Mouse (Mus musculus): ENCODE measurements around the gene Tnp2. TPM values are rescaled to one million over a fixed set of nuclear protein-coding genes. Genes with fewer than 3 reads are reported as not detected.

Gene Tnp2
- polyA plus RNA-seq, 1 experiment from 2014 or later = not detected

DNA sequence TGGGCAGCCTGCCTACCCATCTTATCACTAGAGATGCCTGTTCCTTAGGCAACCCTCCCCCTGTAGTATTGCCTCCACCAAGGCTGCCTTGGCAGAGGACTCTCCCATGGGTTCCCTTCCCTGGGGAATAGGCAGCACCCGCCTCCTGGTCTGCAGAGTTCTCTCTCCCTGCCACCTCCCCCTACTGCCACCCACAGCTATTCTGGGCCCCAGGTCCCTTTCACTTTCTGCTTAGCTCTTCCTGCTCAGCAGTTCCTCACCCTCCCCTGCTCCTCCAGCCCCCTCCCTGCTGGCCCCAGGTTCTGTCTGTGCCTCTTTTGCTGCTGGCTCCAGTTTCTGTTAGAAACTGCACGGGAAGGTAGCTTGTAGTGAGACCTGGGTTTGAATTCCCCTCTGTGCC, 18.8 kb downstream of the Tnp2 start:
- Histone ChIP-seq H3K4me1 (ENCODE audit: control insufficient read depth, insufficient read depth, low read length) (no peaks in the 10 kb centered on the region), H3K4me3 (ENCODE audit: low read depth, low read length) (no peak overlapping the region), H3K9me3 (ENCODE audit: control insufficient read depth, low read length) (no peaks in the 10 kb centered on the region), H3K4me2 (ENCODE audit: low read depth, severe bottlenecking) (no peak overlapping the region), H3K27ac (replicated peaks; ENCODE audit: low read depth, low read length) (no peak overlapping the region), H3K9ac (ENCODE audit: low read length) (no peak overlapping the region), H3K27me3 (ENCODE audit: control insufficient read depth, insufficient read depth, low read length) (no peaks in the 10 kb centered on the region), H3K36me3 (ENCODE audit: control insufficient read depth, insufficient read depth, low read length) (no peaks in the 10 kb centered on the region)
- ATAC-seq (ENCODE audit: insufficient number of reproducible peaks, low FRiP score, low TSS enrichment, low read depth) = no peak
- no peak for DNase-seq (ENCODE audit: low spot score)
- 42% methylated on average over 2 of the region's 2 CpGs for WGBS

DNA sequence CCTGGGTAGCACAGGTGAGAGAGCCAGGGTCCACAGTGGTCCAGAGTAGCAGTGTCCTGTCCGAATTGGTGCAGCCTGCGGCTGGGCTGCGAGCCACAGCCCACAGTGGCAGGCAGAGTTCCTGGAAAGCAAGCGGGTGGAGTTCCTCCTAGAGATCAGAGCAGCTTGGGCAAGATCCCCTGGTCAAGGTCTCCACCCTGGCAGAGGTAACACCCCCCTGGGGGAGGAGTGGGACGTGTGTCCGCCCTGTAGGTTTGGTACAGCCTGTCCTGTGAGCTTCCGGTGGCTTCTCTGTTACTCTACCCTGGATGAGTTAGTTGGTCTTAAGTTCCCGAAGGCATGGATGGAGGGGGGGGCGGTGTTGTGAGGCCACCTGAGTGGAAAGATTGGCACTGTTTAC, 19.6 kb downstream of the Tnp2 start:
- no peaks in the 10 kb centered on the region for H3K9me3 ChIP-seq (ENCODE audit: control insufficient read depth, low read length)
- no peak for DNase-seq (ENCODE audit: low spot score)
- H3K4me2 ChIP-seq (ENCODE audit: low read depth, severe bottlenecking) = no peak overlapping the region
- H3K36me3 ChIP-seq (ENCODE audit: control insufficient read depth, insufficient read depth, low read length) = no peaks in the 10 kb centered on the region
- no peaks in the 10 kb centered on the region for H3K27me3 ChIP-seq (ENCODE audit: control insufficient read depth, insufficient read depth, low read length)
- 49% methylated on average over 9 of the region's 9 CpGs for WGBS
- H3K9ac ChIP-seq (ENCODE audit: low read length) = no peak overlapping the region
- H3K27ac ChIP-seq (replicated peaks; ENCODE audit: low read depth, low read length) = no peak overlapping the region
- no peak for ATAC-seq (ENCODE audit: insufficient number of reproducible peaks, low FRiP score, low TSS enrichment, low read depth)
- H3K4me1 ChIP-seq (ENCODE audit: control insufficient read depth, insufficient read depth, low read length) = no peaks in the 10 kb centered on the region
- H3K4me3 ChIP-seq (ENCODE audit: low read depth, low read length) = no peak overlapping the region

DNA sequence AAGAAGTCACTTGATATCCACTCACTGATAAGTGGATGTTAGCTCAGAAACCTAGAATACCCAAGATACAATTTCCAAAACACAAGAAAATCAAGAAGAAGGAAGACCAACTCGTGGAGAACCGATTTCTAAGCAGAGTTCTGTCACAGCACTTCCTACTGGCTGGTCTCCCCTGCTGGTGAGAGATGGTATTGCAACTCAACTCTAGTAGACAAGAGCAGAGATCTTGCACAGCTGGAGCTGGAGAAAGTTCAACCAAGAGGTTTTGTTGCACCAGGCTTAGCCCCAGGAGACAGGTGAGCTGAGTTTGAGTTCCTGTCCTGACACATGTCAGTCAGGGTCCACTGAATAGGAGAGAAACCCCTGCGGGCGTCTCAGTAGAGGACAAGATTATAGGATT, 21.3 kb downstream of the Tnp2 start:
- Histone ChIP-seq H3K4me3 (ENCODE audit: low read depth, low read length) (no peak overlapping the region), H3K4me1 (ENCODE audit: control insufficient read depth, insufficient read depth, low read length) (no peaks in the 10 kb centered on the region), H3K4me2 (ENCODE audit: low read depth, severe bottlenecking) (no peak overlapping the region), H3K9ac (ENCODE audit: low read length) (no peak overlapping the region), H3K9me3 (ENCODE audit: control insufficient read depth, low read length) (no peaks in the 10 kb centered on the region), H3K27me3 (ENCODE audit: control insufficient read depth, insufficient read depth, low read length) (no peaks in the 10 kb centered on the region), H3K36me3 (ENCODE audit: control insufficient read depth, insufficient read depth, low read length) (no peaks in the 10 kb centered on the region), H3K27ac (replicated peaks; ENCODE audit: low read depth, low read length) (no peak overlapping the region)
- 46% methylated on average over 4 of the region's 4 CpGs for WGBS
- ATAC-seq (ENCODE audit: insufficient number of reproducible peaks, low FRiP score, low TSS enrichment, low read depth) (no peak), DNase-seq (ENCODE audit: low spot score) (peak; percentile 82)

DNA sequence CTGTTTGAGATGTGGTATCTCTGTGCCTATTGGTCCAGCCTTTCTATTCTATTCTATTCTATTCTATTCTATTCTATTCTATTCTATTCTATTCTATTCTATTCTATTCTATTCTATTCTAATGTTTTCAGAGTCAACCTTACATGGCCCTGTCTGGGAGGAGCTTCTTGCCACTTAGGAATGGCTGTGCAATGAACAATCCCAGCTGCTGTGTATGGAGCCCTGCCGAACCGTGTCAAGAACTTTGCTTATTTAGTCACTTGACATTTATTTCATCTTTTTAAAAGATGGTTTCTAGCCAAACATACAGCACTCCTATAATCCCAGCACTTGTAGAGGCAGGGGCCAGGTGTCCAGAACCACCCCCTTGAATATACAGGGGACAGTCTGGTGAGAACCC, 24.1 kb downstream of the Tnp2 start:
- 77% methylated on average over 2 of the region's 2 CpGs for WGBS
- H3K9me3 ChIP-seq (ENCODE audit: control insufficient read depth, low read length) = no peaks in the 10 kb centered on the region

DNA sequence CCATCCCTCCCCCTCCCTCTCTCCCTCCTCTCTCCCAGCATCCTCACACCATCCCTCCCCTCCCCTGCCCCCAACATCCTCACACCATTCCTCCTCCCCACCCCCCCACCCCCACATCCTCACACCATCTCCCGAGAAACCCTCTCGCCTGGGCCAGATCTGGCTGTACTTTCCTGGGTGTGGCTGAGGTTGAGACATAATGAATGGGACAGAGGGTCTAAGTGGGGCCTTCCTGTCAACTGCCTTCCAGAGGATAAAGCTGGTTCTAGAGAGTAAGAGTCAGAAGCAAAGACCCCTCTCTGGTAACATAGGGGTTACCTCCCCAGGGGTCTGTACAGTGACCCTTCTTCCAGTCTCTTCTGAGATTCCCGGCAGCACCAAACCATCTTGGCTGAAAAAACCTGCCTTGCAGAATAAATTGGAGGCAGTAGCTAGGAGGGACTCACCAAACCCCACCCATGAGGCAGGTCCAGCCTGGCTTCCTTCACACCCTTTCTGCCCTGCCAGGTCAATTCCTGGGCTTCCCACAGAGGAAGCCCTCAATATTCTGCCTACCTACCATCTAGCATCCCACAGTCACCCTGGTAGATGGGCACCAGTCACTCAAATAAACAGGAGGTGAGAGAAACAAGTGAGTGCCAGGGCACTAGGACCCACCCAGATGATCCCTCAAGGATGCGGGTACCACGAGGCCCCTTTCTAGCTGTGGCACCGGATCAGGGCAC, 24.8 kb downstream of the Tnp2 start:
- 40% methylated on average over 6 of the region's 6 CpGs for WGBS
- DNase-seq (ENCODE audit: low spot score) (no peak), ATAC-seq (ENCODE audit: insufficient number of reproducible peaks, low FRiP score, low TSS enrichment, low read depth) (no peak)
- Histone ChIP-seq H3K27ac (replicated peaks; ENCODE audit: low read depth, low read length) (no peak overlapping the region), H3K27me3 (ENCODE audit: control insufficient read depth, insufficient read depth, low read length) (no peaks in the 10 kb centered on the region), H3K4me1 (ENCODE audit: control insufficient read depth, insufficient read depth, low read length) (0 out of 2 replicates have a peak, but pooled peaks cover 3% of the 10 kb centered on the region), H3K36me3 (ENCODE audit: control insufficient read depth, insufficient read depth, low read length) (no peaks in the 10 kb centered on the region), H3K4me2 (ENCODE audit: low read depth, severe bottlenecking) (no peak overlapping the region), H3K9me3 (ENCODE audit: control insufficient read depth, low read length) (no peaks in the 10 kb centered on the region), H3K4me3 (ENCODE audit: low read depth, low read length) (no peak overlapping the region), H3K9ac (ENCODE audit: low read length) (no peak overlapping the region)

More for the DNA sequence above, 24.1 kb downstream of the Tnp2 start:
- no peak for DNase-seq (ENCODE audit: low spot score)
- Histone ChIP-seq H3K4me2 (ENCODE audit: low read depth, severe bottlenecking) (no peak overlapping the region), H3K27ac (replicated peaks; ENCODE audit: low read depth, low read length) (no peak overlapping the region), H3K4me1 (ENCODE audit: control insufficient read depth, insufficient read depth, low read length) (0 out of 2 replicates have a peak, but pooled peaks cover 3% of the 10 kb centered on the region), H3K9ac (ENCODE audit: low read length) (no peak overlapping the region), H3K4me3 (ENCODE audit: low read depth, low read length) (no peak overlapping the region), H3K36me3 (ENCODE audit: control insufficient read depth, insufficient read depth, low read length) (no peaks in the 10 kb centered on the region), H3K27me3 (ENCODE audit: control insufficient read depth, insufficient read depth, low read length) (no peaks in the 10 kb centered on the region)
- no peak for ATAC-seq (ENCODE audit: insufficient number of reproducible peaks, low FRiP score, low TSS enrichment, low read depth)

DNA sequence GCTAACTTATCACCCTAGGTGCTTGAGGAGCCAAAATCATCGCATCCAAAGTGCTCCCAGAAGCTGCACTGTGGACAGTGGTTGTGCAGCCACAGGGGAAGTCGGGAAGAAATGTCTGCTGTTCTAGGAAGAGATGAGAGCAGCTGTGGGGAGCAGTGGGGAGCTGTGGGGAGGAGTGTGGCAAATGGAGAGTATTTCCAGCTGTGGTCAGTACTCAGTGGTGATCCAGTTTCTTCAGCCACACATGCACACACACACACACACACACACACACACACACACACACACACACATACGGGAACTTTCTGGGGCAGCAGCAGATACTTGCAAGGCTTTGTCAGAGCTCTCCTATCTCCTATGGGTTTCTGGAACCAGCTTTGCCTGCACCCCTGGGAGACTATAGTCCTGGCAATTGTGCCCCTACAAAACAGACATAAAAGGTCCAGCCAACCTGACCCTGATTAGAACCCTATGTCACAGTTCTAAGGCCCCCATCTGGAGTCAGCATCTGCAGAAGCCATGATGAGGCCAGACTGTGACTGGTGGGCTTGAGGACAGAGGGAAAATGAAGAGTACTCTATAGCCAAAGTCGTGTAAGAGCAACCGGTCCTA, 25.8 kb downstream of the Tnp2 start:
- Histone ChIP-seq H3K27me3 (ENCODE audit: control insufficient read depth, insufficient read depth, low read length) (no peaks in the 10 kb centered on the region), H3K4me1 (ENCODE audit: control insufficient read depth, insufficient read depth, low read length) (0 out of 2 replicates have a peak, but pooled peaks cover 3% of the 10 kb centered on the region), H3K9ac (ENCODE audit: low read length) (no peak overlapping the region), H3K9me3 (ENCODE audit: control insufficient read depth, low read length) (no peaks in the 10 kb centered on the region), H3K36me3 (ENCODE audit: control insufficient read depth, insufficient read depth, low read length) (no peaks in the 10 kb centered on the region), H3K4me3 (ENCODE audit: low read depth, low read length) (no peak overlapping the region), H3K4me2 (ENCODE audit: low read depth, severe bottlenecking) (no peak overlapping the region), H3K27ac (replicated peaks; ENCODE audit: low read depth, low read length) (no peak overlapping the region)
- ATAC-seq (ENCODE audit: insufficient number of reproducible peaks, low FRiP score, low TSS enrichment, low read depth) (no peak), DNase-seq (ENCODE audit: low spot score) (no peak)
- WGBS = 63% methylated on average over 5 of the region's 5 CpGs

DNA sequence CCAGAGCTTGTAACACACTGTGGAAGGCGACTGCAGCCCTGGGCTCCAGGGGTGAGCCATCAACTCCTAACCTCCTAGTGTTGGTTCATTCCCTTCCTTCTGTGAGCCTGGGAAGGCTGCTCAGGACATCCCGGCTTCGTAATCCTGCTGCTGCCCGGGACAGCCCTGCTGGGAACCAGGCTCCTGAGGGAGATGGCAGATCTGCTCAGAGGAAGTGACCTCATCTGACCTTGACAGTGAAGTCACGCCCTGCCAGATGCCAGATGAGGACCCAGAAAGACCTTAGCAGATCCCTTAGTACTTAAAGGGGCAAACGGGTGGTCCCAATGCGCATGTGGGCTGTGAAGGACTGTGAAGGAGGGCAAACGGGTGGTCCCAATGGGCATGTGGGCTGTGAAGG, 27.3 kb downstream of the Tnp2 start:
- no peak for DNase-seq (ENCODE audit: low spot score)
- no peak overlapping the region for H3K27ac ChIP-seq (replicated peaks; ENCODE audit: low read depth, low read length)
- H3K9me3 ChIP-seq (ENCODE audit: control insufficient read depth, low read length) = no peaks in the 10 kb centered on the region
- no peak overlapping the region for H3K9ac ChIP-seq (ENCODE audit: low read length)
- ATAC-seq (ENCODE audit: insufficient number of reproducible peaks, low FRiP score, low TSS enrichment, low read depth) = no peak
- WGBS = 49% methylated on average over 8 of the region's 8 CpGs
- no peaks in the 10 kb centered on the region for H3K27me3 ChIP-seq (ENCODE audit: control insufficient read depth, insufficient read depth, low read length)
- H3K4me1 ChIP-seq (ENCODE audit: control insufficient read depth, insufficient read depth, low read length) = 0 out of 2 replicates have a peak, but pooled peaks cover 3% of the 10 kb centered on the region
- no peak overlapping the region for H3K4me2 ChIP-seq (ENCODE audit: low read depth, severe bottlenecking)
- H3K36me3 ChIP-seq (ENCODE audit: control insufficient read depth, insufficient read depth, low read length) = no peaks in the 10 kb centered on the region
- H3K4me3 ChIP-seq (ENCODE audit: low read depth, low read length) = no peak overlapping the region

DNA sequence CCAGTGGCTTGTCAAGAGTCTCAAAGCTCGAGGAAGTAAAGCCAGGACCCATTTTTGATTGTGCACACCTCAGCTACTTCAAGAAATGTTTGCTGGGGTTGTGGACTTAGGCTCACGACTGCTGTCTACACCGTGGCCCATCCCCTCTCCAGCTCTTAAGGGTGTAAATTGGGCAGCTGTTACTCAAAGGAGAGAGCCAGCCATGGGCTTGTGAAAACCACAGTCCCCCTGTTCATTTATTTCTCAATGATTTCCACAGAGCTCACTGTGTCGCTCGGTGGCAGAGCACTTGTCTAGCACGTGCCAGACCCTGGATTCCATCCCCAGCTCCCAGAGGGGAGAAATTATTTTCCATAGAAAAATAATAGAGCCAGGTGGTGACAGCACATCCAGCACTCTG, 32.3 kb downstream of the Tnp2 start:
- Histone ChIP-seq H3K27me3 (ENCODE audit: control insufficient read depth, insufficient read depth, low read length) (no peaks in the 10 kb centered on the region), H3K36me3 (ENCODE audit: control insufficient read depth, insufficient read depth, low read length) (no peaks in the 10 kb centered on the region), H3K9ac (ENCODE audit: low read length) (no peak overlapping the region), H3K9me3 (ENCODE audit: control insufficient read depth, low read length) (no peaks in the 10 kb centered on the region), H3K4me2 (ENCODE audit: low read depth, severe bottlenecking) (no peak overlapping the region), H3K4me1 (ENCODE audit: control insufficient read depth, insufficient read depth, low read length) (0 out of 2 replicates have a peak, but pooled peaks cover 3% of the 10 kb centered on the region), H3K4me3 (ENCODE audit: low read depth, low read length) (no peak overlapping the region), H3K27ac (replicated peaks; ENCODE audit: low read depth, low read length) (no peak overlapping the region)
- ATAC-seq (ENCODE audit: insufficient number of reproducible peaks, low FRiP score, low TSS enrichment, low read depth) (no peak), DNase-seq (ENCODE audit: low spot score) (no peak)
- 76% methylated on average over 6 of the region's 6 CpGs for WGBS

All from limb, embryonic 11.5 days (tissue).